Mouse (Mus musculus) lung, embryonic 14.5 days (tissue): ENCODE data around the gene Tjap1. TPM values are rescaled to one million over a fixed set of nuclear protein-coding genes. Genes with fewer than 3 reads are reported as not detected.

Source experiments
- ATAC-seq: fragments of 200-750 bp; cut with Nextera tagmentation; 2 replicates; pipeline ENCODE4 v1.8.0; 2017; ENCODE audit warnings: mild to moderate bottlenecking, moderate TSS enrichment, moderate library complexity; ENCODE audit not compliant: insufficient read depth
- DNase-seq: peaks from one replicate; pipeline ENCODE4 v3.0.0-alpha.2; 2015
- H3K27ac ChIP-seq: fragments of 300-500 bp; sonication (generic); 2 replicates; pipeline ENCODE4 v1.5.1; 2014; ENCODE audit warnings: low read depth, mild to moderate bottlenecking, moderate library complexity
- H3K27me3 ChIP-seq: fragments of 300-500 bp; sonication (generic); 2 replicates; pipeline ENCODE4 v1.6.1; 2014; ENCODE audit warnings: low read length, control low read depth; ENCODE audit not compliant: insufficient read depth
- H3K36me3 ChIP-seq: fragments of 300-500 bp; sonication (generic); 2 replicates; pipeline ENCODE4 v1.6.1; 2014; ENCODE audit warnings: control low read depth; ENCODE audit not compliant: insufficient read depth
- H3K4me1 ChIP-seq: fragments of 300-500 bp; sonication (generic); 2 replicates; pipeline ENCODE4 v1.6.1; 2014; ENCODE audit warnings: antibody characterized with exemption, control low read depth; ENCODE audit not compliant: insufficient read depth
- H3K4me2 ChIP-seq: fragments of 300-500 bp; sonication (generic); 2 replicates; pipeline ENCODE4 v1.6.1; 2014; ENCODE audit warnings: mild to moderate bottlenecking
- H3K4me3 ChIP-seq: fragments of 300-500 bp; sonication (generic); 2 replicates; pipeline ENCODE4 v1.5.1; 2014; ENCODE audit warnings: low read depth, low read length
- H3K9ac ChIP-seq: fragments of 300-500 bp; sonication (generic); 2 replicates; pipeline ENCODE4 v1.6.1; 2014
- H3K9me3 ChIP-seq: fragments of 300-500 bp; sonication (generic); 2 replicates; pipeline ENCODE4 v1.6.1; 2016; ENCODE audit warnings: low read depth, low read length, control low read depth
- CTCF ChIP-seq: IDR thresholded peaks from 2 replicates; pipeline ENCODE4 v1.5.1; 2016; ENCODE audit warnings: antibody characterized with exemption, low read depth
- WGBS: fragments of 180-500 bp; shearing (Covaris S2); extraction: QIAGEN DNeasy Blood & Tissue Kit; methylation state at CpG from one replicate; pipeline ENCODE4 v1.1.7; 2014; 5-methylcytosine and 5-hydroxymethylcytosine counted together
- polyA plus RNA-seq: library from polyadenylated mRNA; unstranded; fragments of >200 nt; fragmentation: Nextera tagmentation; extraction: Ambion mirVana; gene quantifications from 2 replicates; pipeline ENCODE4 v1.2.1, GENCODE M21; 2014

Gene Tjap1
- polyA plus RNA-seq, 1 experiment from 2014 or later: 43.2 TPM

- peaks cover 17% of the 10 kb centered on the region for H3K4me1 ChIP-seq
- no peak overlapping the region for H3K4me2 ChIP-seq
- ATAC-seq (no peak), DNase-seq (no peak)
- no peaks in the 10 kb centered on the region for H3K9me3 ChIP-seq
- no peak for TF ChIP-seq CTCF
- no peak overlapping the region for H3K27ac ChIP-seq
- no peaks in the 10 kb centered on the region for H3K27me3 ChIP-seq
- WGBS: 49% methylated on average over 7 of the region's 7 CpGs
- H3K4me3 ChIP-seq: no peak overlapping the region
- no peak overlapping the region for H3K9ac ChIP-seq
- H3K36me3 ChIP-seq: peaks cover 11% of the 10 kb centered on the region
These were observed 1.8 kb upstream of the Tjap1 start for GRCm38 (mm10) chr17:46284653-46285052.

GRCm38 (mm10) chr17:46283911-46284310 is 1.1 kb upstream of the Tjap1 start:
- no peak overlapping the region for H3K4me2 ChIP-seq
- 82% methylated on average over 8 of the region's 8 CpGs for WGBS
- DNase-seq (no peak), ATAC-seq (no peak)
- H3K4me3 ChIP-seq: no peak overlapping the region
- H3K27me3 ChIP-seq: no peaks in the 10 kb centered on the region
- H3K9ac ChIP-seq: no peak overlapping the region
- peaks cover 19% of the 10 kb centered on the region for H3K36me3 ChIP-seq
- H3K9me3 ChIP-seq: no peaks in the 10 kb centered on the region
- H3K27ac ChIP-seq: no peak overlapping the region
- H3K4me1 ChIP-seq: peaks cover 17% of the 10 kb centered on the region
- no peak for TF ChIP-seq CTCF

GRCm38 (mm10) chr17:46283140-46283539 is 314 bp upstream of the Tjap1 start:
- peak overlapping the region; percentile 95 for H3K4me2 ChIP-seq
- 16% methylated on average over 9 of the region's 9 CpGs for WGBS
- ATAC-seq: peak; percentile 42; the same call in 1 of the 2 replicates
- peaks cover 25% of the 10 kb centered on the region for H3K36me3 ChIP-seq
- no peaks in the 10 kb centered on the region for H3K27me3 ChIP-seq
- H3K9ac ChIP-seq: no peak overlapping the region
- TF ChIP-seq CTCF: no peak
- DNase-seq: no peak
- no peaks in the 10 kb centered on the region for H3K9me3 ChIP-seq
- H3K4me3 ChIP-seq: peak overlapping the region; percentile 79
- H3K4me1 ChIP-seq: peaks cover 17% of the 10 kb centered on the region
- H3K27ac ChIP-seq: no peak overlapping the region

- Histone ChIP-seq H3K4me3 (no peak overlapping the region), H3K9me3 (no peaks in the 10 kb centered on the region), H3K4me1 (peaks cover 7% of the 10 kb centered on the region), H3K27me3 (no peaks in the 10 kb centered on the region), H3K9ac (no peak overlapping the region), H3K4me2 (no peak overlapping the region), H3K27ac (no peak overlapping the region), H3K36me3 (peaks cover 56% of the 10 kb centered on the region)
- TF ChIP-seq CTCF: no peak
- 87% methylated on average over 12 of the region's 12 CpGs for WGBS
- DNase-seq (no peak), ATAC-seq (no peak)
These were observed 4.6 kb downstream of the Tjap1 start for GRCm38 (mm10) chr17:46278011-46278765.

GRCm38 (mm10) chr17:46277586-46277985 is 5.2 kb downstream of the Tjap1 start:
- no peaks in the 10 kb centered on the region for H3K9me3 ChIP-seq
- no peak overlapping the region for H3K4me3 ChIP-seq
- no peak overlapping the region for H3K27ac ChIP-seq
- peaks cover 7% of the 10 kb centered on the region for H3K4me1 ChIP-seq
- 53% methylated on average over 4 of the region's 4 CpGs for WGBS
- H3K36me3 ChIP-seq: peaks cover 62% of the 10 kb centered on the region
- no peak for TF ChIP-seq CTCF
- H3K27me3 ChIP-seq: no peaks in the 10 kb centered on the region
- no peak overlapping the region for H3K9ac ChIP-seq
- ATAC-seq (no peak), DNase-seq (no peak)
- no peak overlapping the region for H3K4me2 ChIP-seq

GRCm38 (mm10) chr17:46275506-46275905 is 7.3 kb downstream of the Tjap1 start:
- H3K4me1 ChIP-seq: no peaks in the 10 kb centered on the region
- no peaks in the 10 kb centered on the region for H3K27me3 ChIP-seq
- no peak overlapping the region for H3K4me2 ChIP-seq
- H3K9me3 ChIP-seq: no peaks in the 10 kb centered on the region
- 82% methylated on average over 10 of the region's 10 CpGs for WGBS
- H3K4me3 ChIP-seq: no peak overlapping the region
- H3K27ac ChIP-seq: no peak overlapping the region
- peaks cover 76% of the 10 kb centered on the region for H3K36me3 ChIP-seq
- H3K9ac ChIP-seq: no peak overlapping the region
- ATAC-seq: no peak
- no peak for TF ChIP-seq CTCF
- no peak for DNase-seq

GRCm38 (mm10) chr17:46275034-46275433 is 7.8 kb downstream of the Tjap1 start:
- H3K27me3 ChIP-seq: no peaks in the 10 kb centered on the region
- 77% methylated on average over 6 of the region's 6 CpGs for WGBS
- no peak overlapping the region for H3K4me2 ChIP-seq
- no peaks in the 10 kb centered on the region for H3K9me3 ChIP-seq
- H3K4me3 ChIP-seq: no peak overlapping the region
- no peaks in the 10 kb centered on the region for H3K4me1 ChIP-seq
- no peak for TF ChIP-seq CTCF
- DNase-seq (no peak), ATAC-seq (no peak)
- no peak overlapping the region for H3K27ac ChIP-seq
- H3K36me3 ChIP-seq: peaks cover 77% of the 10 kb centered on the region
- no peak overlapping the region for H3K9ac ChIP-seq
